Mouse (Mus musculus): ENCODE data around the gene Dhx15. TPM values are rescaled to one million over a fixed set of nuclear protein-coding genes. Genes with fewer than 3 reads are reported as not detected.
A peak's percentile ranks its signal among the peaks of the same experiment; 100 is the strongest.

Dhx15 gene
- polyA plus RNA-seq, 1 experiment from 2014 or later, result 48.4 TPM

- Histone ChIP-seq H3K9ac (ENCODE audit: low read depth, low read length) (no peak overlapping the region), H3K27ac (ENCODE audit: low read depth, low read length) (no peak overlapping the region), H3K9me3 (ENCODE audit: control insufficient read depth) (no peaks in the 10 kb centered on the region), H3K4me2 (replicated peaks; ENCODE audit: low read depth) (no peak overlapping the region), H3K4me3 (ENCODE audit: low read depth, low read length) (no peak overlapping the region), H3K36me3 (ENCODE audit: control insufficient read depth, insufficient read depth) (peaks cover 3% of the 10 kb centered on the region; the same call in 1 of the 2 replicates), H3K4me1 (replicated peaks; ENCODE audit: control insufficient read depth, insufficient read depth, low read length) (no peaks in the 10 kb centered on the region), H3K27me3 (replicated peaks; ENCODE audit: control insufficient read depth, insufficient read depth, low read length) (no peaks in the 10 kb centered on the region)
- WGBS, result 80% methylated on average over 16 of the region's 16 CpGs
- ATAC-seq, result no peak
- no peak for TF ChIP-seq CTCF (IDR thresholded peaks at IDR 0.05; ENCODE audit: low read depth)
These were observed 54.7 kb downstream of the Dhx15 start for GRCm38 (mm10) chr5:52135460-52136141.

GRCm38 (mm10) chr5:52132840-52133239 is 57.5 kb downstream of the Dhx15 start:
- no peak for TF ChIP-seq CTCF (IDR thresholded peaks at IDR 0.05; ENCODE audit: low read depth)
- Histone ChIP-seq H3K36me3 (ENCODE audit: control insufficient read depth, insufficient read depth) (peaks cover 3% of the 10 kb centered on the region; the same call in 1 of the 2 replicates), H3K9me3 (ENCODE audit: control insufficient read depth) (no peaks in the 10 kb centered on the region), H3K4me2 (replicated peaks; ENCODE audit: low read depth) (no peak overlapping the region), H3K4me3 (ENCODE audit: low read depth, low read length) (no peak overlapping the region), H3K27ac (ENCODE audit: low read depth, low read length) (no peak overlapping the region), H3K27me3 (replicated peaks; ENCODE audit: control insufficient read depth, insufficient read depth, low read length) (no peaks in the 10 kb centered on the region), H3K4me1 (replicated peaks; ENCODE audit: control insufficient read depth, insufficient read depth, low read length) (no peaks in the 10 kb centered on the region), H3K9ac (ENCODE audit: low read depth, low read length) (no peak overlapping the region)
- ATAC-seq, result no peak
- WGBS, result 92% methylated on average over 7 of the region's 7 CpGs

- H3K36me3 ChIP-seq (ENCODE audit: control insufficient read depth, insufficient read depth), result peaks cover 3% of the 10 kb centered on the region; the same call in 1 of the 2 replicates
- WGBS, result 27% methylated on average over 9 of the region's 9 CpGs
- no peaks in the 10 kb centered on the region for H3K9me3 ChIP-seq (ENCODE audit: control insufficient read depth)
- peak; percentile 82 for TF ChIP-seq CTCF (IDR thresholded peaks at IDR 0.05; ENCODE audit: low read depth)
- no peak overlapping the region for H3K4me2 ChIP-seq (replicated peaks; ENCODE audit: low read depth)
- no peaks in the 10 kb centered on the region for H3K27me3 ChIP-seq (replicated peaks; ENCODE audit: control insufficient read depth, insufficient read depth, low read length)
- no peaks in the 10 kb centered on the region for H3K4me1 ChIP-seq (replicated peaks; ENCODE audit: control insufficient read depth, insufficient read depth, low read length)
- no peak overlapping the region for H3K9ac ChIP-seq (ENCODE audit: low read depth, low read length)
- no peak overlapping the region for H3K27ac ChIP-seq (ENCODE audit: low read depth, low read length)
- no peak overlapping the region for H3K4me3 ChIP-seq (ENCODE audit: low read depth, low read length)
- no peak for ATAC-seq
These were observed 58.2 kb downstream of the Dhx15 start for GRCm38 (mm10) chr5:52132092-52132491.

- no peak overlapping the region for H3K4me3 ChIP-seq (ENCODE audit: low read depth, low read length)
- no peak for ATAC-seq
- no peaks in the 10 kb centered on the region for H3K27me3 ChIP-seq (replicated peaks; ENCODE audit: control insufficient read depth, insufficient read depth, low read length)
- no peaks in the 10 kb centered on the region for H3K9me3 ChIP-seq (ENCODE audit: control insufficient read depth)
- H3K4me2 ChIP-seq (replicated peaks; ENCODE audit: low read depth), result no peak overlapping the region
- H3K4me1 ChIP-seq (replicated peaks; ENCODE audit: control insufficient read depth, insufficient read depth, low read length), result no peaks in the 10 kb centered on the region
- H3K36me3 ChIP-seq (ENCODE audit: control insufficient read depth, insufficient read depth), result peaks cover 3% of the 10 kb centered on the region; the same call in 1 of the 2 replicates
- no peak overlapping the region for H3K27ac ChIP-seq (ENCODE audit: low read depth, low read length)
- TF ChIP-seq CTCF (IDR thresholded peaks at IDR 0.05; ENCODE audit: low read depth), result no peak
- no peak overlapping the region for H3K9ac ChIP-seq (ENCODE audit: low read depth, low read length)
- WGBS, result 91% methylated on average over 13 of the region's 13 CpGs
These were observed 58.9 kb downstream of the Dhx15 start for GRCm38 (mm10) chr5:52131389-52131788.

- 60% methylated on average over 1 of the region's 1 CpGs for WGBS
- H3K9me3 ChIP-seq (ENCODE audit: control insufficient read depth), result no peaks in the 10 kb centered on the region
- no peak overlapping the region for H3K4me2 ChIP-seq (replicated peaks; ENCODE audit: low read depth)
- H3K4me3 ChIP-seq (ENCODE audit: low read depth, low read length), result no peak overlapping the region
- no peak for ATAC-seq
- H3K36me3 ChIP-seq (ENCODE audit: control insufficient read depth, insufficient read depth), result peaks cover 3% of the 10 kb centered on the region; the same call in 1 of the 2 replicates
- no peaks in the 10 kb centered on the region for H3K27me3 ChIP-seq (replicated peaks; ENCODE audit: control insufficient read depth, insufficient read depth, low read length)
- no peak for TF ChIP-seq CTCF (IDR thresholded peaks at IDR 0.05; ENCODE audit: low read depth)
- H3K4me1 ChIP-seq (replicated peaks; ENCODE audit: control insufficient read depth, insufficient read depth, low read length), result no peaks in the 10 kb centered on the region
- no peak overlapping the region for H3K9ac ChIP-seq (ENCODE audit: low read depth, low read length)
- H3K27ac ChIP-seq (ENCODE audit: low read depth, low read length), result no peak overlapping the region
These were observed 59.8 kb downstream of the Dhx15 start for GRCm38 (mm10) chr5:52130496-52130895.

- WGBS, result 56% methylated on average over 7 of the region's 7 CpGs
- no peak for TF ChIP-seq CTCF (IDR thresholded peaks at IDR 0.05; ENCODE audit: low read depth)
These were observed 64.1 kb downstream of the Dhx15 start for GRCm38 (mm10) chr5:52126263-52126662.

More at GRCm38 (mm10) chr5:52126263-52126662, 64.1 kb downstream of the Dhx15 start:
- H3K4me2 ChIP-seq (replicated peaks; ENCODE audit: low read depth), result no peak overlapping the region
- H3K9me3 ChIP-seq (ENCODE audit: control insufficient read depth), result no peaks in the 10 kb centered on the region
- no peak overlapping the region for H3K9ac ChIP-seq (ENCODE audit: low read depth, low read length)
- no peaks in the 10 kb centered on the region for H3K36me3 ChIP-seq (ENCODE audit: control insufficient read depth, insufficient read depth)
- H3K4me1 ChIP-seq (replicated peaks; ENCODE audit: control insufficient read depth, insufficient read depth, low read length), result no peaks in the 10 kb centered on the region
- H3K27me3 ChIP-seq (replicated peaks; ENCODE audit: control insufficient read depth, insufficient read depth, low read length), result no peaks in the 10 kb centered on the region
- no peak overlapping the region for H3K4me3 ChIP-seq (ENCODE audit: low read depth, low read length)
- no peak overlapping the region for H3K27ac ChIP-seq (ENCODE audit: low read depth, low read length)
- no peak for ATAC-seq
